9 mouse cellular contexts compared by ENCODE assay signal in genomic region chr4:86957576-86958411, GRCm38 (mm10).
A peak's percentile ranks its signal among the peaks of the same experiment; 100 is the strongest.
DNase-seq lines count a peak whose midpoint lies in the region; ATAC-seq and TF ChIP-seq lines count a peak whose summit lies in the region.
"Had no signal": no experiment of that assay in that cellular context is flagged by ENCODE, and none has a peak within 500 bp of the region (broad histone marks: within the 10 kb centered on the region; RNA-seq: fewer than 3 reads in every experiment).

No protein-coding gene starts in this region.

- TF ChIP-seq CTCF in G1E (IDR thresholded peaks at IDR 0.05; ENCODE audit: low read depth, low read length): peak; percentile 39; the same call in 1 of the 2 replicates
- TF ChIP-seq CTCF in lung, embryonic 14.5 days (IDR thresholded peaks at IDR 0.05; ENCODE audit: low read depth): peak; percentile 86

- H3K9ac ChIP-seq in embryonic facial prominence, embryonic 12.5 days: no peak overlapping the region
- H3K9ac ChIP-seq in heart, embryonic 13.5 days: no peak overlapping the region
- no peak overlapping the region for H3K9ac ChIP-seq in lung, embryonic 14.5 days

- H3K9me3 ChIP-seq in G1E (replicated peaks): no peaks in the 10 kb centered on the region
- H3K9me3 ChIP-seq in embryonic facial prominence, embryonic 12.5 days: no peaks in the 10 kb centered on the region
- H3K9me3 ChIP-seq in heart, embryonic 13.5 days: no peaks in the 10 kb centered on the region
- no peaks in the 10 kb centered on the region for H3K9me3 ChIP-seq in lung, embryonic 14.5 days (ENCODE audit: low read depth, low read length)

- no peaks in the 10 kb centered on the region for H3K4me1 ChIP-seq in G1E (ENCODE audit: insufficient read depth, low read depth, low read length)
- H3K4me1 ChIP-seq in embryonic facial prominence, embryonic 12.5 days: no peaks in the 10 kb centered on the region
- H3K4me1 ChIP-seq in heart, embryonic 13.5 days: peaks cover 27% of the 10 kb centered on the region
- H3K4me1 ChIP-seq in lung, embryonic 14.5 days (ENCODE audit: insufficient read depth): no peaks in the 10 kb centered on the region

- H3K27me3 ChIP-seq in G1E (ENCODE audit: insufficient read depth, low read length): no peaks in the 10 kb centered on the region
- H3K27me3 ChIP-seq in embryonic facial prominence, embryonic 12.5 days: no peaks in the 10 kb centered on the region
- peaks cover 5% of the 10 kb centered on the region; the same call in 1 of the 2 replicates for H3K27me3 ChIP-seq in heart, embryonic 13.5 days (replicated peaks)
- no peaks in the 10 kb centered on the region for H3K27me3 ChIP-seq in lung, embryonic 14.5 days (ENCODE audit: insufficient read depth, low read length)

- no peak overlapping the region for H3K4me3 ChIP-seq in G1E (ENCODE audit: low read depth, low read length)
- no peak overlapping the region for H3K4me3 ChIP-seq in embryonic facial prominence, embryonic 12.5 days
- peak overlapping the region; percentile 15; the same call in 1 of the 2 replicates for H3K4me3 ChIP-seq in heart, embryonic 13.5 days
- no peak overlapping the region for H3K4me3 ChIP-seq in lung, embryonic 14.5 days (ENCODE audit: low read depth, low read length)
- H3K4me3 ChIP-seq: megakaryocyte, embryonic 14.5 days had no signal

- 0 out of 2 replicates have a peak overlapping the region, but pooled peaks have one; percentile 13 for H3K4me2 ChIP-seq in embryonic facial prominence, embryonic 12.5 days (replicated peaks)
- H3K4me2 ChIP-seq in heart, embryonic 13.5 days: peak overlapping the region; percentile 57
- H3K4me2 ChIP-seq in lung, embryonic 14.5 days: 0 out of 2 replicates have a peak overlapping the region, but pooled peaks have one; percentile 18

- DNase-seq in G1E (ENCODE audit: low spot score): no peak
- peak; percentile 50 to 57 for DNase-seq in adrenal gland, postnatal 36 days
- peak; percentile 69 to 72 for DNase-seq in kidney, postnatal 4 days
- DNase-seq in lung, embryonic 14.5 days: peak; percentile 87
- DNase-seq in retina, postnatal 7 days (ENCODE audit: low read depth, low spot score): peak; percentile 56
- no peak for DNase-seq in spleen, postnatal 4 days (ENCODE audit: low spot score in 2 of 2)

- H3K36me3 ChIP-seq in G1E (replicated peaks): no peaks in the 10 kb centered on the region
- H3K36me3 ChIP-seq in embryonic facial prominence, embryonic 12.5 days: no peaks in the 10 kb centered on the region
- no peaks in the 10 kb centered on the region for H3K36me3 ChIP-seq in heart, embryonic 13.5 days
- H3K36me3 ChIP-seq in lung, embryonic 14.5 days (ENCODE audit: insufficient read depth): no peaks in the 10 kb centered on the region

- no peak overlapping the region for H3K27ac ChIP-seq in embryonic facial prominence, embryonic 12.5 days
- no peak overlapping the region for H3K27ac ChIP-seq in heart, embryonic 13.5 days (replicated peaks)
- H3K27ac ChIP-seq in lung, embryonic 14.5 days (ENCODE audit: low read depth): no peak overlapping the region

- WGBS in embryonic facial prominence, embryonic 12.5 days: 41% methylated on average over 14 of the region's 14 CpGs
- 31% methylated on average over 14 of the region's 14 CpGs for WGBS in heart, embryonic 13.5 days
- 36% methylated on average over 14 of the region's 14 CpGs for WGBS in lung, embryonic 14.5 days

- no peak for ATAC-seq in G1E (ENCODE audit: extremely low read depth, insufficient number of reproducible peaks, low FRiP score, poor library complexity, severe bottlenecking)
- no peak for ATAC-seq in embryonic facial prominence, embryonic 12.5 days (ENCODE audit: insufficient number of reproducible peaks, insufficient read depth, low FRiP score, low TSS enrichment)
- ATAC-seq in heart, embryonic 13.5 days (ENCODE audit: extremely low read depth, insufficient number of reproducible peaks, low FRiP score, low TSS enrichment): no peak
- peak; percentile 58 for ATAC-seq in lung, embryonic 14.5 days (ENCODE audit: insufficient read depth)

Comparison
In these comparisons a context has a peak if more than half of its experiments do, and no peak if none do; other contexts are left out.
1. DNase-seq: peak in adrenal gland, postnatal 36 days (2 of 2), kidney, postnatal 4 days (2 of 2), lung, embryonic 14.5 days (single experiment) and retina, postnatal 7 days (single experiment); none in G1E (single experiment) and spleen, postnatal 4 days (0 of 2).
2. Peak in every context shown above with its lines, with median percentiles within 50 percentile points of each other: H3K4me2 ChIP-seq.